Mouse (Mus musculus) myocyte (in vitro differentiated cells): ENCODE measurements at regions not wholly inside any gene's neighbourhood (a gene's known extent, or its start where the extent isn't known, plus 50 kb on each side); places are given as distances from the start of the nearest gene placed in this dataset.
A peak's percentile ranks its signal among the peaks of the same experiment; 100 is the strongest.

Experiments
- H3K27me3 ChIP-seq: one replicate; pipeline ENCODE4 v1.6.1; 2011; ENCODE audit not compliant: control insufficient read depth, insufficient read depth, insufficient read length
- H3K36me3 ChIP-seq: one replicate; pipeline ENCODE4 v1.6.1; 2011; ENCODE audit not compliant: control insufficient read depth, insufficient read depth
- H3K4me2 ChIP-seq: one replicate; pipeline ENCODE4 v1.6.1; 2011; ENCODE audit warnings: low read depth, control low read depth
- H3K4me3 ChIP-seq: one replicate; pipeline ENCODE4 v1.5.1; 2011; ENCODE audit warnings: mild to moderate bottlenecking, control low read depth, moderate library complexity
- H3K79me2 ChIP-seq: one replicate; pipeline ENCODE4 v1.6.1; 2011; ENCODE audit not compliant: control insufficient read depth, insufficient read depth
- H3ac ChIP-seq: one replicate; pipeline ENCODE4 v1.6.1; 2011; ENCODE audit not compliant: control insufficient read depth, insufficient read length
- CEBPB ChIP-seq: IDR thresholded peaks from 2 replicates; pipeline ENCODE4 v1.6.1; 2011; ENCODE audit warnings: mild to moderate bottlenecking, moderate library complexity; ENCODE audit not compliant: poor library complexity, insufficient read depth, severe bottlenecking
- E2F4 ChIP-seq: IDR thresholded peaks from one replicate; pipeline ENCODE4 v1.6.1; 2011; ENCODE audit warnings: mild to moderate bottlenecking, control low read depth, moderate library complexity; ENCODE audit not compliant: insufficient read depth
- MAX ChIP-seq: IDR thresholded peaks from one replicate; pipeline ENCODE4 v1.6.1; 2011; ENCODE audit warnings: low read depth, mild to moderate bottlenecking, control low read depth
- MYOD1 ChIP-seq, 3 experiments: IDR thresholded peaks; one replicate each; pipeline ENCODE4 v1.6.1; 2011; ENCODE audit warnings: control low read depth in 2 of 3, low read depth in 2 of 3, mild to moderate bottlenecking in 2 of 3, moderate library complexity in 1 of 3; ENCODE audit not compliant: insufficient read length in 2 of 3, control insufficient read depth in 1 of 3
- MYOG ChIP-seq, 3 experiments: IDR thresholded peaks; one replicate each; pipeline ENCODE4 v1.6.1; 2011; ENCODE audit warnings: control low read depth in 2 of 3, low read depth in 2 of 3, mild to moderate bottlenecking in 2 of 3; ENCODE audit not compliant: insufficient read length in 2 of 3, control insufficient read depth in 1 of 3, insufficient read depth in 1 of 3
- POLR2A ChIP-seq: IDR thresholded peaks from one replicate; pipeline ENCODE4 v1.6.1; 2011; ENCODE audit warnings: low read depth, mild to moderate bottlenecking, control low read depth, moderate library complexity; ENCODE audit not compliant: insufficient read length
- POLR2AphosphoS2 ChIP-seq: IDR thresholded peaks from one replicate; pipeline ENCODE4 v1.6.1; 2011; ENCODE audit warnings: low read depth, control low read depth; ENCODE audit not compliant: insufficient read length
- REST ChIP-seq: IDR thresholded peaks from one replicate; pipeline ENCODE4 v1.6.1; 2011; ENCODE audit warnings: mild to moderate bottlenecking, control low read depth, moderate library complexity; ENCODE audit not compliant: insufficient read depth, insufficient read length
- SRF ChIP-seq: IDR thresholded peaks from one replicate; pipeline ENCODE4 v1.6.1; 2011; ENCODE audit warnings: low read depth; ENCODE audit not compliant: control insufficient read depth, insufficient read length
- TCF12 ChIP-seq: IDR thresholded peaks from one replicate; pipeline ENCODE4 v1.6.1; 2011; ENCODE audit warnings: mild to moderate bottlenecking, control low read depth; ENCODE audit not compliant: poor library complexity, insufficient read depth, severe bottlenecking
- TCF3 ChIP-seq: IDR thresholded peaks from one replicate; pipeline ENCODE4 v1.6.1; 2011; ENCODE audit warnings: low read depth, control low read depth; ENCODE audit not compliant: insufficient read length
- USF1 ChIP-seq: IDR thresholded peaks from one replicate; pipeline ENCODE4 v1.6.1; 2011; ENCODE audit warnings: low read depth, mild to moderate bottlenecking, control low read depth, moderate library complexity

- Histone ChIP-seq H3K4me3 (no peak overlapping the region), H3ac (no peak overlapping the region), H3K36me3 (no peaks in the 10 kb centered on the region), H3K79me2 (no peaks in the 10 kb centered on the region), H3K27me3 (no peaks in the 10 kb centered on the region), H3K4me2 (peak overlapping the region; percentile 48)
- no peak for TF ChIP-seq REST
- TF ChIP-seq E2F4, result no peak
- TF ChIP-seq SRF, result no peak
- no peak for TF ChIP-seq USF1
- TF ChIP-seq CEBPB, result no peak
- no peak for TF ChIP-seq POLR2AphosphoS2
- no peak for TF ChIP-seq MAX
- peak in 2 of 3 experiments; percentile 45 to 53 for TF ChIP-seq MYOD1 (IDR thresholded peaks at IDR 0.05; ENCODE audit: control insufficient read depth in 1 of 3, insufficient read length in 2 of 3, low read depth in 2 of 3)
Observed at GRCm38 (mm10) chr5:51752024-51752423, 184.5 kb upstream of the Ppargc1a start.

DNA sequence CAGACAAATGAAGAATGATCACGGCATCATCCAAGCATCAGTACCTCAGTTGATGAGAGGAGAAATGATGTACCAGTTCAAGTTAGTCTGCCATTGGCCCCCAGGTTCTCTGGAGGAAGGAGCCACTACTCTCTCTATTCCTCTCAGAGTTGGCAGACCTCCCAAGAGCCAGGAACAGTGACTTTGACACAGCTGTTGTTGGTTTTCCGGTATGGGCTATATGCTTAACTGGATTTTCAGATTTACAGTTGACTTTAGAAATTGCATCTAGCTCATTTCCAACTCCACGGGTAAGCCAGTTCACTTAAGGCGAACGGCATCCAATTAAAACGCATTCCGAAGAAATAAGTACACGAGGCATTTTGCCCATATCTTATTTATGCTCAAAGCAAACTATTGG is 182.9 kb upstream of the Ppargc1a start:
- Histone ChIP-seq H3K79me2 (no peaks in the 10 kb centered on the region), H3K4me2 (peak overlapping the region; percentile 48), H3K4me3 (no peak overlapping the region), H3K27me3 (no peaks in the 10 kb centered on the region), H3ac (no peak overlapping the region), H3K36me3 (no peaks in the 10 kb centered on the region)
- peak in 2 of 3 experiments; percentile 19 to 23 for TF ChIP-seq MYOD1 (IDR thresholded peaks at IDR 0.05; ENCODE audit: control insufficient read depth in 1 of 3, insufficient read length in 2 of 3, low read depth in 2 of 3)
- no peak for TF ChIP-seq TCF3
- no peak for TF ChIP-seq CEBPB
- TF ChIP-seq MYOG (IDR thresholded peaks at IDR 0.05; ENCODE audit: control insufficient read depth in 1 of 3, insufficient read depth in 1 of 3, insufficient read length in 2 of 3, low read depth in 2 of 3), result no peak

GRCm38 (mm10) chr5:51740893-51741292 is 173.4 kb upstream of the Ppargc1a start:
- no peak overlapping the region for H3K4me2 ChIP-seq
- no peak overlapping the region for H3K4me3 ChIP-seq
- no peaks in the 10 kb centered on the region for H3K36me3 ChIP-seq
- no peaks in the 10 kb centered on the region for H3K27me3 ChIP-seq
- H3K79me2 ChIP-seq, result no peaks in the 10 kb centered on the region
- TF ChIP-seq MYOG (IDR thresholded peaks at IDR 0.05; ENCODE audit: control insufficient read depth in 1 of 3, insufficient read depth in 1 of 3, insufficient read length in 2 of 3, low read depth in 2 of 3) (no peak), CEBPB (no peak), E2F4 (no peak), MAX (no peak), POLR2A (no peak), USF1 (no peak)
- H3ac ChIP-seq, result no peak overlapping the region

DNA sequence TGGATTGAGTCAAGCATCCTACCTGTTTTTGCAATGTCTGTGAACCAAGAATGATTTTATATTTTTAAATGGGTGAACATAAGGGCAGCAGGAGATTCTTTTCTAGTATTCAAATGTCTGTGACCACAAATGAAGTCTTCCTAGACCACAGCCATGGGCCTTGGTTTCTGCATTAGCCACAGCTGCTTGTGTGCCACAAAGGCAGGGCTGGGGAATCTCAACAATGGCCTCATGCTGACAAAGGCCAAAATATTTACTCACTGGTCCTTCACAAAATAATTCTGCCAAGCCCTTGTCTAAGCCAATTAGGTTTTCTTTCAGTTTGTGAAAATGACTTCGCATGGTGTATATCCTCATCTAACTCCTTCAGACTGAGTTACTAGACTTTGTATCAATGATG is 162.7 kb upstream of the Ppargc1a start:
- no peak for TF ChIP-seq MAX
- no peak for TF ChIP-seq USF1
- no peak for TF ChIP-seq POLR2AphosphoS2
- peak in 2 of 3 experiments; percentile 33 to 67 for TF ChIP-seq MYOD1 (IDR thresholded peaks at IDR 0.05; ENCODE audit: control insufficient read depth in 1 of 3, insufficient read length in 2 of 3, low read depth in 2 of 3)
- peak in 1 of 3 experiments; percentile 71 for TF ChIP-seq MYOG (IDR thresholded peaks at IDR 0.05; ENCODE audit: control insufficient read depth in 1 of 3, insufficient read depth in 1 of 3, insufficient read length in 2 of 3, low read depth in 2 of 3)
- TF ChIP-seq POLR2A, result no peak
- TF ChIP-seq SRF, result no peak
- no peaks in the 10 kb centered on the region for H3K79me2 ChIP-seq
- no peak overlapping the region for H3K4me2 ChIP-seq
- H3K36me3 ChIP-seq, result no peaks in the 10 kb centered on the region
- no peak overlapping the region for H3K4me3 ChIP-seq
- no peak overlapping the region for H3ac ChIP-seq
- H3K27me3 ChIP-seq, result no peaks in the 10 kb centered on the region

GRCm38 (mm10) chr5:51729771-51730170 is 162.2 kb upstream of the Ppargc1a start:
- no peaks in the 10 kb centered on the region for H3K79me2 ChIP-seq

GRCm38 (mm10) chr5:51726762-51727161 is 159.2 kb upstream of the Ppargc1a start:
- TF ChIP-seq SRF, result no peak
- no peak for TF ChIP-seq MYOD1 (IDR thresholded peaks at IDR 0.05; ENCODE audit: control insufficient read depth in 1 of 3, insufficient read length in 2 of 3, low read depth in 2 of 3)
- no peak for TF ChIP-seq MYOG (IDR thresholded peaks at IDR 0.05; ENCODE audit: control insufficient read depth in 1 of 3, insufficient read depth in 1 of 3, insufficient read length in 2 of 3, low read depth in 2 of 3)
- TF ChIP-seq POLR2AphosphoS2, result no peak
- TF ChIP-seq CEBPB, result no peak
- no peak for TF ChIP-seq MAX
- TF ChIP-seq USF1, result no peak
- no peak for TF ChIP-seq TCF12
- no peak for TF ChIP-seq TCF3
- Histone ChIP-seq H3K79me2 (no peaks in the 10 kb centered on the region), H3K27me3 (no peaks in the 10 kb centered on the region), H3K36me3 (no peaks in the 10 kb centered on the region), H3K4me3 (no peak overlapping the region), H3K4me2 (no peak overlapping the region), H3ac (no peak overlapping the region)

More at GRCm38 (mm10) chr5:51729771-51730170, 162.2 kb upstream of the Ppargc1a start:
- no peaks in the 10 kb centered on the region for H3K36me3 ChIP-seq
- TF ChIP-seq TCF3 (no peak), MYOG (IDR thresholded peaks at IDR 0.05; ENCODE audit: control insufficient read depth in 1 of 3, insufficient read depth in 1 of 3, insufficient read length in 2 of 3, low read depth in 2 of 3) (no peak), TCF12 (no peak)
- H3ac ChIP-seq, result no peak overlapping the region
- no peak overlapping the region for H3K4me2 ChIP-seq
- no peak overlapping the region for H3K4me3 ChIP-seq
- no peaks in the 10 kb centered on the region for H3K27me3 ChIP-seq
